Mouse (Mus musculus): Measurements from ENCODE around the gene Ttll5. TPM values are rescaled to one million over a fixed set of nuclear protein-coding genes. Genes with fewer than 3 reads are reported as not detected.

The Ttll5 gene
- polyA plus RNA-seq, 1 experiment: 0.79 TPM

DNA sequence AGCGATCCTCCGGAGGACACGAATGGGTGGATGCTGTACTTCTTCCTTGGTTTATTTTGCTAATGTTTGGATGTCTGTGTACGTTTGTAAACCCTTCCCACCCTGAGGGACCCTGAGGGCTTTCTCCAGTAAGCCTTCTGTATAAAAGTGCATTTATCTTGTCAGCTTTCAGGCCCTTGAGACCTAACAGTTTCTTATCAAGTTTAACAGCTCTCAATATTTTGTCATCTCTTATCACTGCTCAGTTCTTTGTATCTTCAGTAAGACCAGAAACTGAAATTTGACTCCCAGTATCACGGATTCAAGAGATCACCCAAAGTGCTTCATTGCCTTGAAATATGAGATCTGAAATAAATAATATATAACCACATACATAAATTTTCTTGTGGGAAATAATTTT lies 206.5 kb downstream of the Ttll5 start:
- Histone ChIP-seq H3K36me3 (ENCODE audit: control insufficient read depth) (peaks cover 5% of the 10 kb centered on the region), H3K4me1 (ENCODE audit: control insufficient read depth) (peaks cover 12% of the 10 kb centered on the region), H3K4me3 (replicated peaks) (no peak overlapping the region), H3K9me3 (ENCODE audit: control insufficient read depth, low read length) (no peaks in the 10 kb centered on the region), H3K27me3 (ENCODE audit: control insufficient read depth) (no peaks in the 10 kb centered on the region)
- TF ChIP-seq GATA1 (IDR thresholded peaks at IDR 0.05; ENCODE audit: low read length) (no peak), TAL1 (IDR thresholded peaks at IDR 0.05; ENCODE audit: low read length) (no peak)

DNA sequence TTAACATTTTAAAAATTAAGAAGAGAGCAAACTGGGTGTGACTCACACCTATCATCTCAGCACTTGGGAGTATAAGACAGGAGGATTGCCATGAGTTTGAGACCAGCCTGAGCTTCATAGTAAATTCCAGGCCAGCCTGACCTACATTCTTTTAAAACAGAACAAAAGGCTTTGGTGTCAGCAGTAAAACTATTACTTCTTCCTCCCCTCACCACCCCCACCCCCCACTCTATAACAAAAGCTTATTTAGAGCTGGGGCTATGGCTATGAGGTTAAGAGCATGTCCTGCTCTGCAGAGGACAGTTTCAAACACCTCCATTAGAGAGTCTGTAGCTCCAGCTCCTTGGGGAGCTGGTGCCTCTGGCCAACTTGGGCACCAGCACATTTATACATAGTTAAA lies 211.1 kb downstream of the Ttll5 start:
- Histone ChIP-seq H3K36me3 (ENCODE audit: control insufficient read depth) (no peaks in the 10 kb centered on the region), H3K4me3 (replicated peaks) (no peak overlapping the region), H3K4me1 (ENCODE audit: control insufficient read depth) (peaks cover 7% of the 10 kb centered on the region), H3K27me3 (ENCODE audit: control insufficient read depth) (no peaks in the 10 kb centered on the region), H3K9me3 (ENCODE audit: control insufficient read depth, low read length) (no peaks in the 10 kb centered on the region)
- TF ChIP-seq TAL1 (IDR thresholded peaks at IDR 0.05; ENCODE audit: low read length) (no peak), GATA1 (IDR thresholded peaks at IDR 0.05; ENCODE audit: low read length) (no peak)

DNA sequence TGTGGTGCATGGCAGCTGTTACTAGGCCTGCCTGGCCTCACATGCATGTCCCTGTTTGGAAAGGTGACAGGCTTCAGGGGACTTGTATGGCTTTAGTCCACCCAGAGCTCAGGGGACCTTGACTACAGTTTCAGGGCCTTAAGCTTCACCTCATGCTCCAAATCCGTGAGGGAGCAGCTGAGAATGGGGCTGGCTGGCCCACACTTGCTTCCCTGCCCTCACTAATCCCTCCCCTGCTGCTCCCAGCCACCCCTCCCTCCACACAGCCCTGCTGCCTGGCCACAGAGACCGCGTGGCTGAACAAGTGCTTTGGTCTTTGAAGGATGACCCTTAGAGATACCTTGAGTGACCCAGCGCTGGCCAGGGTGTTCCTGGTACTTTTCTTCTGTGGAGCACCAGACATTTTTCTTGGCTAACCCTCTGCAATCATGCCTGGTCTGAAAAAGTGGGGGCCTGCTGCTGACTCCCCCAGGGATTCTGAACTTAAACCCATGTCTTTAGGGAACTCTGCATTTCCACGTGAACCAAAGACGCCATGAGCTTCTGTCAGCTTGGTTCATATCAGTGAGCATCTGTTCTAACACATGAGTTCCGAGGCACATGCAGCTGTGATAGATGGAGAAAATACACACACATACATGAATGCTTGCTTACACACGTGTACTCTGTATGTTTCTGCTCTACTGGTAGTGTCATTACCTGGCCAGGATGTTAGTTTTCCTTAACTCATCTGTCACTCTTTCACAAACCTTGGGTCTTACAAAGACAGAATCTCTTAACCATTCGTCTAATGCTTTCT lies 212.1 kb downstream of the Ttll5 start:
- H3K9me3 ChIP-seq (ENCODE audit: control insufficient read depth, low read length): no peaks in the 10 kb centered on the region
- no peak for TF ChIP-seq GATA1 (IDR thresholded peaks at IDR 0.05; ENCODE audit: low read length)
- H3K27me3 ChIP-seq (ENCODE audit: control insufficient read depth): no peaks in the 10 kb centered on the region
- H3K4me3 ChIP-seq (replicated peaks): no peak overlapping the region
- H3K4me1 ChIP-seq (ENCODE audit: control insufficient read depth): peaks cover 2% of the 10 kb centered on the region
- peaks cover 5% of the 10 kb centered on the region for H3K36me3 ChIP-seq (ENCODE audit: control insufficient read depth)

DNA sequence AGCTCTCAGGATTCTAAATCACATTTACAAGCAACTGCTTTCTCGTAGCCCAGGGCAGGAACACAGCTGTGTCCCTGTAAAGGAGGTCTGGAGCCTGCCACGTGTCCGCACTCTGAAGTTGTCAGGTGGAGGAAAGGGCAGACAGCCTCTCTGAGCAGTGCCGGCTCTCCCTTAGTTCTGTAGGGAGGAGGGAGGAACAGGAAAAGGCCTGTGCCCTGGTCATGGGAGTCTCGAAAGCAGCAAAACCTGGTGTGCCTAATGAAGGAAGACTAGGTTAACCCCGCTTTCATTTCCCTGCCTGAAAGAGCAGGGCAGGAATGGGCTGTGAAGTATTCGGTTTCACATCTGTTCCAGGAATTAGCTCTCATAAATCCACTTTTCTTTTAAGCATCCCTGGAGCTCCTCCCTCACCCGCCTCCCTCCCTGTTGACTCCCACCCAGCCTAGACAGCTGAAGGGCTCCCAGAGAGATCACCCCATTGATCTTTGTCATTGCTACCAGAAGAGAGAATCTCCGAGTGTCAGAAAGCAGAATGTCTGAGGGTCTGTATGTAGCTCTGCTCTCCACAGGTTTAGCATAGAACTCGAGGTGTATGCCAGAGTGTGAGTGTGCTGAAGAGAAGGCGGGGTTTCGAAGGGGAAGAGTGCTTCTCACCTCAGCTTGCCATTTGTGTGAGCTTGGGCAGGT lies 212.9 kb downstream of the Ttll5 start:
- peaks cover 5% of the 10 kb centered on the region for H3K36me3 ChIP-seq (ENCODE audit: control insufficient read depth)
- H3K4me1 ChIP-seq (ENCODE audit: control insufficient read depth): peaks cover 2% of the 10 kb centered on the region
- no peaks in the 10 kb centered on the region for H3K9me3 ChIP-seq (ENCODE audit: control insufficient read depth, low read length)
- no peak for TF ChIP-seq TAL1 (IDR thresholded peaks at IDR 0.05; ENCODE audit: low read length)
- no peak for TF ChIP-seq GATA1 (IDR thresholded peaks at IDR 0.05; ENCODE audit: low read length)
- H3K27me3 ChIP-seq (ENCODE audit: control insufficient read depth): no peaks in the 10 kb centered on the region
- no peak overlapping the region for H3K4me3 ChIP-seq (replicated peaks)

DNA sequence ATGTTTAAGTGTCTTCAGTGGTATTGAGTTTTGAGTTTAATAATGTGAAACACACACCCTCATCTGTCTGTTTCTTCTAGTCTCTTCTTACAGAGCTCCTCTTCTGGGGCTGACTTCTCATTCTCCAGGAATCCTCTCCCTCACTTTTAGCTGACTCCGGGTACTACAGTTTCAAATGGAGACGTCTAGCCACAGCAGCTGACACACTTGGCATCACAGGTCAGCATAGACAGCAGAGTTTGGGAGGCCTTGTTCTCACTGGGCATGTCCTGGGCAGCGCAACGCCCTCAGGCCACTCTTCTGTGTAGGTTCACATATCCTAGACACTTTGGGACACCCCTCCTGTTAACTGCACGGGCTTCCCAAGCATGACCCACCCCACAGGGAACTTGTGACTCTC lies 214.6 kb downstream of the Ttll5 start:
- H3K9me3 ChIP-seq (ENCODE audit: control insufficient read depth, low read length): peaks cover 5% of the 10 kb centered on the region
- H3K27me3 ChIP-seq (ENCODE audit: control insufficient read depth): no peaks in the 10 kb centered on the region
- TF ChIP-seq TAL1 (IDR thresholded peaks at IDR 0.05; ENCODE audit: low read length): no peak
- no peak for TF ChIP-seq GATA1 (IDR thresholded peaks at IDR 0.05; ENCODE audit: low read length)
- no peaks in the 10 kb centered on the region; the same call in 1 of the 2 replicates for H3K4me1 ChIP-seq (ENCODE audit: control insufficient read depth)
- H3K4me3 ChIP-seq (replicated peaks): no peak overlapping the region
- H3K36me3 ChIP-seq (ENCODE audit: control insufficient read depth): peaks cover 5% of the 10 kb centered on the region

DNA sequence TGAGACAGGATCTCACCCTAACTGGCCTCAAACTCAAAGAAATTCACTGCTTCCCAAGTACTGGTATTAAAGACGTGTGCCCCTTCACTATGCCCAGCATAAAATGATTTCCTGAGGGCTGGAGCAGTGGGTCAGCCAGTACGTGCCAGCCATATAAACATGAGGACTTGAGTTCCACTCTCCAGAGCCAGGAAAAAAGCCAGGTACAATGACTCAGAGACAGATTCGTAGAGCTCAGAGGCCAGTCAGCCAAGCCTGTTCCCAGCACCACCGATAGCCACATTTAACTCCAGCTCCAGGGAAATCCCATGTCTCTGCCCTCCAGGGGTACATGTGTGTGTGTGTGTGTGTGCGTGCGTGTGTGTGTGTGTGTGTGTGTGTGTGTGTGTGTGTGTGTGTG lies 215.3 kb downstream of the Ttll5 start:
- Histone ChIP-seq H3K36me3 (ENCODE audit: control insufficient read depth) (peaks cover 5% of the 10 kb centered on the region), H3K4me3 (replicated peaks) (no peak overlapping the region), H3K4me1 (ENCODE audit: control insufficient read depth) (no peaks in the 10 kb centered on the region; the same call in 1 of the 2 replicates), H3K27me3 (ENCODE audit: control insufficient read depth) (no peaks in the 10 kb centered on the region), H3K9me3 (ENCODE audit: control insufficient read depth, low read length) (peaks cover 5% of the 10 kb centered on the region)
- TF ChIP-seq TAL1 (IDR thresholded peaks at IDR 0.05; ENCODE audit: low read length) (no peak), GATA1 (IDR thresholded peaks at IDR 0.05; ENCODE audit: low read length) (no peak)

DNA sequence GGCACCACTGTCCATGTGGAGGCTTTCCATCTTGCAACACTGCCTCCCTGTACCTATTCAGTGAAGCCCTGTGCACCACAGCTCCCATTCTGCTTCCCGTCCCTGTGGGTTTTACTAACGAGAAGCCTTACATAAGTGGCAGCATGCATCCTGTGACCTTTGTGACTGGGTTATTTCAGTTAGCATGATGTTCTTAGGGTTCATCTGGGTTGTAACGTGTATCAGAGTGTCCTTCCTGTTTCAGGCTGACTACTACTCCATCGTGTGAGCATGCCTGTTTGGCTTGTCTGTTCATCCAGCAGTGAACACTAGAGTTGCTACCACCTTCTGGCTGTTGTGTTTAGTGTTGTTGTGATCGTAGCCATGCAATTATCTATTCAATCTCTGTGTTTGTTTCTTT lies 221.7 kb downstream of the Ttll5 start:
- Histone ChIP-seq H3K9me3 (ENCODE audit: control insufficient read depth, low read length) (peaks cover 5% of the 10 kb centered on the region), H3K27me3 (ENCODE audit: control insufficient read depth) (no peaks in the 10 kb centered on the region), H3K36me3 (ENCODE audit: control insufficient read depth) (peaks cover 2% of the 10 kb centered on the region), H3K4me1 (ENCODE audit: control insufficient read depth) (peaks cover 5% of the 10 kb centered on the region), H3K4me3 (replicated peaks) (no peak overlapping the region)
- TF ChIP-seq GATA1 (IDR thresholded peaks at IDR 0.05; ENCODE audit: low read length) (no peak), TAL1 (IDR thresholded peaks at IDR 0.05; ENCODE audit: low read length) (no peak)

DNA sequence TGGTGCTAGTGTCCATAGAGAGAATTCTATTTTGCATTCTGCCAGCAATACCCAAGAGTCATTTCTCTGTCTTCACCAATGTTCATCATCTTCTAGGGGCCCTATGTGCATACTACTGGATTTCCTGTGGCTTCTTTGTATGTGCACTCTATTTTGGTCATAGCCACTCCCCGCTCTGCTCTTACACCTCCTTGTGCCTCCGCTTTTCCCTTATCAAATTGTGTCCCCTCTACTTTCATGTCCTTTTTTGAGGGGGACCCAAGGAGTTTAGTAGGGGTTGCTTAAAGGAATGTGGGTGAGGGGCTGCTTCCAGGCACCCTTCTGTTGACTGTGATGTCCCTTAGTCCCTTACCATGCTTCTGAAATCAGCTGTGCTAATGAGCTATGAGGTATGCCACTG lies 222.3 kb downstream of the Ttll5 start:
- Histone ChIP-seq H3K4me1 (ENCODE audit: control insufficient read depth) (peaks cover 7% of the 10 kb centered on the region), H3K4me3 (replicated peaks) (no peak overlapping the region), H3K27me3 (ENCODE audit: control insufficient read depth) (no peaks in the 10 kb centered on the region), H3K9me3 (ENCODE audit: control insufficient read depth, low read length) (peaks cover 5% of the 10 kb centered on the region), H3K36me3 (ENCODE audit: control insufficient read depth) (no peaks in the 10 kb centered on the region; the same call in 1 of the 2 replicates)
- no peak for TF ChIP-seq GATA1 (IDR thresholded peaks at IDR 0.05; ENCODE audit: low read length)
- no peak for TF ChIP-seq TAL1 (IDR thresholded peaks at IDR 0.05; ENCODE audit: low read length)

DNA sequence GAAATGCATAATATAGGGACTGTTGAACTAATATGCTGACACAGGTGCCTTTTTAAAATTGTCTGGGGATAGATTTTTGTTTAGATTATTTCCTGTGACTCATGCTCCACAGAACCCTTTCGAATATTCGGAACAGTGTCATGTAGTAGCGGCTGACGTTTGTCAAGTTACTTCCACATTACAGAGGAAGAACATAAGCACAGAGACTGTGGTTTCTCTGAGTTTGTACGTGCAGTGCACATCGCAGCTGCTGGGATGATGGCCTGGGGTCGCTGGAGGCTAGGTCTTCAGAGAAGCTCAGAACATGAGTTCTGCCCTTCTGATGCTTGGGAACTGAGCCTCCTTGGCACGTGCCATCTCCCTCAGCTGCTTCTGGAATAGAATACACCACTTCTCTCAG lies 222.9 kb downstream of the Ttll5 start:
- H3K4me3 ChIP-seq (replicated peaks): no peak overlapping the region
- peaks cover 7% of the 10 kb centered on the region for H3K4me1 ChIP-seq (ENCODE audit: control insufficient read depth)
- no peaks in the 10 kb centered on the region for H3K27me3 ChIP-seq (ENCODE audit: control insufficient read depth)
- TF ChIP-seq TAL1 (IDR thresholded peaks at IDR 0.05; ENCODE audit: low read length): no peak
- no peak for TF ChIP-seq GATA1 (IDR thresholded peaks at IDR 0.05; ENCODE audit: low read length)
- no peaks in the 10 kb centered on the region; the same call in 1 of the 2 replicates for H3K36me3 ChIP-seq (ENCODE audit: control insufficient read depth)
- H3K9me3 ChIP-seq (ENCODE audit: control insufficient read depth, low read length): peaks cover 5% of the 10 kb centered on the region

All from erythroblast, embryonic 14.5 days (primary cell).